Mouse (Mus musculus): ENCODE measurements around the gene Rdh9. TPM values are rescaled to one million over a fixed set of nuclear protein-coding genes. Genes with fewer than 3 reads are reported as not detected.
"Not testable (repeated sequence)": the region's sequence is repeated elsewhere in the genome, so short reads cannot be mapped to it uniquely, and the experiment has no call there.

Gene Rdh9
- total RNA-seq, 1 experiment from 2014 or later: 1.0 TPM

DNA sequence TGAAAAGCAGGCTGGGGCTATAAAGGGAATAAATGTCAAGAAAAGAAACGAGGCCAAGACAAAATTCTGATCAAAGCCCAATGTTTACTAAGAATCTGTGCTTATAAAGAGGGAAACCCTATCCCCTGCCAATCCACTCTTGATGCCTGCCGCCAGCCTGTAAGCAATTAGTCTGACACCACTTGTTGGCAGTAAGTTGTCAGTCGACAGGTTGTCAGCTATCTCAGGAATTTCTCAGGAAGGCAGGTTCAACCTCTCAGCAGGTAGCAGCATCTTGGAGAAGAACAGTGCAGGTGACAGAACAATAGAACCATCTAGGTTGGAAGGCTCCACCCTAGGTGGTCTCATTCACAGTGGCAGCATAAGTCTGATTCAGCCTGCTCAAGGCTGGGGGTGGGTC lies 52.9 kb downstream of the Rdh9 start:
- no peak for ATAC-seq (replicated peaks; ENCODE audit: insufficient number of reproducible peaks, low FRiP score, low TSS enrichment, poor library complexity, severe bottlenecking)

DNA sequence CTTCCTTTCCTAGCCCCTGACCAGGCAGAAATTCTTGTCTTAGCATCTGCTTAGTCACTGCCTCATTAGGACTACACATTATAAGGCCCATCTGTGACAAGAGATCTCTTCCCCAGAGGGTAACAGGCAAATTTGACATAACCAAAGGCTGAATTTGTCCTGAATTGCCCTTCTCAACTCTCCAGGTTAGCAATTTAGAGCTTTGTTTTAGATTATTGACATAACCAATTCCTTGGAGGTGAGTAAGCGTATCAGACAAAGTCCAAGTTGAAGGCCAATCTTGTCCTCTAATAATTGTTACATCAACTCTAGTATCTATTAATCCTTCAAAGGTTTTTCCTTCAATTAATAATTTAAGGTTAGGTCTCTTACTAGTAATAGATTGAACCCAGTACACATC lies 58.0 kb downstream of the Rdh9 start:
- not testable (repeated sequence) for ATAC-seq (replicated peaks; ENCODE audit: insufficient number of reproducible peaks, low FRiP score, low TSS enrichment, poor library complexity, severe bottlenecking)

DNA sequence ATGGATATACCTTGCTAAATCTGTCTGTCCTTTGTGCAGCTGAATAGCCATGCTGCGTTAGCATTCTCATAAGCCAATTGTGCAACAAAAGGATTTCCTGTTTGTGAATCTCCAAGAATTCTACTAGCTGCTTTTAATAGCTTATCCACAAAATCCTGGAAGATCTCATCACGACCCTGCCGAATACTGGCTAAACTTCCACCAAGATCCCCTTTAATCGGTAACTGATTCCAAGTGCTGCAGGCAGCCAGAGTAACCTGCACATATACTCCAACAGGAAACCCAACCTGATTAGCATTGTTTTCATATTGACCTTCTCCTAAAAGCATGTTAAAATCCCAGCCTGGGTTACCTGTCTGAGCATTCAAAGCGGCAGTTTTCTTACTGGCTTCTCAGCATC lies 59.1 kb downstream of the Rdh9 start:
- no peak for ATAC-seq (replicated peaks; ENCODE audit: insufficient number of reproducible peaks, low FRiP score, low TSS enrichment, poor library complexity, severe bottlenecking)

DNA sequence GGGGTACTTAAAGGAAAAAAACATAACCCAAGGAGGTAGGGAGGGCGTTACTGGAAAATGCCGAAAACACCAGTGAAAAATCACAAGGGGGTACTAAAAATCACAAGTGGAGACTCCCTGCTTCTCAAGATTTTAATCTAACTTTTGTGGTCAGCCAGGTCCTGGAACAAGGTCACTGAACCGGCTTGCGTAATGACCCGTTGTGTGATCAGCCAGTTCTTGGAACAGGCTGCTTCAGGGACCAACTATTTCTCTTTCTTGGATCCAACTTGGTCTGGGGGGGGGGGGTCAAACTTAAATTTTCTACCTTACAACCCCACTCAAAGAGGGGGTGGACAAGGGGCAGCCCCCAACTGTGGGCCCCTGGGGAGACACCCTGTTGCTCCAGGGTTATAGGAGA lies 61.6 kb downstream of the Rdh9 start:
- not testable (repeated sequence) for ATAC-seq (replicated peaks; ENCODE audit: insufficient number of reproducible peaks, low FRiP score, low TSS enrichment, poor library complexity, severe bottlenecking)

DNA sequence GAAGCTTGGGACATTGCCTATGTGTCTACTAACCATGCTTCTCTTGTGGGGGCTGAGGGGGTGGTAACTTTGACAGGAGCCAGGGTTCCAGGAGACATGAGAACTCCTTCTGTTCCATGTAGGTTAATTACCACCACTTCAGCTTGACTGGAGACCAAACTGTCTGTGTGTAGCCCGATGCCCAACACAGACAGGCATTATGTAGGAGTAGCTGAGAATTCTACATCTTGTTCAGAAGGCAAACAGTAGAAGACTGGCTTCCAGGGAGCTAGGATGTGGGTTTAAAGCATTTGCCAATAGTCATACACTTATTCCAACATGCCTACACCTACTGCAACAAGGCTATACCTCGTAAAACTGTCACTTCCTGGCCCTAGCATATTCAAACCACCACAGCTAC lies 62.4 kb downstream of the Rdh9 start:
- no peak for ATAC-seq (replicated peaks; ENCODE audit: insufficient number of reproducible peaks, low FRiP score, low TSS enrichment, poor library complexity, severe bottlenecking)

DNA sequence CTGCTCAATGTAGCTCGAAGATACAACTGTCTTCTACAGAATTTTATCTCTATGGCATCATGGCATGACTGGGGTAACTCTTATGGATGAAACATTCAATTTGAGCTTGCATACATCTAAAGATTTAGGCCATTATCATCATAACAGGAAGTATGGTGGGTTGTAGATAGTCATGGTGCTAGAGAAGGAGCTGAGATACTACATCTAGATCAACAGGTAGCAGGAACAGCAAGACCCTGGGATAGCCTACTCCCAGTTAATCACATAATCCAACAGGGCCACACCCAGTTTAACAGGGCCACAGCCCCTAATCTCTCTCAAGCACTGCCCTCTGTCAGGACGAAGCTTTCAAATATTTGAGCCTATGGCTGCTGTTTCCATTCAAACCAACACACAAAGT lies 64.6 kb downstream of the Rdh9 start:
- ATAC-seq (replicated peaks; ENCODE audit: insufficient number of reproducible peaks, low FRiP score, low TSS enrichment, poor library complexity, severe bottlenecking): no peak

Other genes starting within 250 kb of the Rdh9 start
- not detected in 3 replicates for gene Nxph4, start 241.8 kb upstream of the Rdh9 start, total RNA-seq (2017)
- gene Lrp1, start 155.2 kb upstream of the Rdh9 start, total RNA-seq (2017): 147 to 219 TPM (median 171 TPM) in 3 replicates
- 171 to 211 TPM (median 204 TPM) in 3 replicates for gene Stat6, start 133.4 kb upstream of the Rdh9 start, total RNA-seq (2017)
- gene Nemp1, start 109.5 kb upstream of the Rdh9 start, total RNA-seq (2017): 16.1 to 28.4 TPM (median 17.2 TPM) in 3 replicates
- 12.6 to 35.9 TPM (median 17.8 TPM) in 3 replicates for gene Nab2, start 107.8 kb upstream of the Rdh9 start, total RNA-seq (2017)
- gene Myo1a, start 71.2 kb upstream of the Rdh9 start, total RNA-seq (2017): 1.6 TPM in 1 of 3 replicates, not detected in the others
- gene Tac2, start 51.9 kb upstream of the Rdh9 start, total RNA-seq (2017): not detected in 3 replicates
- 4.8 to 9.7 TPM (median 6.3 TPM) in 3 replicates for gene Zbtb39, start 36.8 kb upstream of the Rdh9 start, total RNA-seq (2017)
- gene Gpr182, start 24.7 kb upstream of the Rdh9 start, total RNA-seq (2017): not detected in 3 replicates
- not detected in 3 replicates for gene Rdh1, start 16.7 kb upstream of the Rdh9 start, total RNA-seq (2017)
- not detected in 3 replicates for gene Rdh16f1, start 16.6 kb upstream of the Rdh9 start, total RNA-seq (2017)
- not detected in 3 replicates for gene Rdh16, start 24.8 kb downstream of the Rdh9 start, total RNA-seq (2017)
- gene Rdh19, start 73.5 kb downstream of the Rdh9 start, total RNA-seq (2017): not detected in 3 replicates
- not detected in 3 replicates for gene Rdh16f2, start 90.1 kb downstream of the Rdh9 start, total RNA-seq (2017)
- not detected in 3 replicates for gene Rdh7, start 112.4 kb downstream of the Rdh9 start, total RNA-seq (2017)
- gene Sdr9c7, start 122.1 kb downstream of the Rdh9 start, total RNA-seq (2017): not detected in 3 replicates
- gene Hsd17b6, start 231.2 kb downstream of the Rdh9 start, total RNA-seq (2017): not detected in 3 replicates
- 8.2 to 17.1 TPM (median 11.8 TPM) in 3 replicates for gene Prim1, start 238.8 kb downstream of the Rdh9 start, total RNA-seq (2017)

Data from monocyte, adult 5-6 weeks (primary cell).